Mouse (Mus musculus): ENCODE measurements at regions not wholly inside any gene's neighbourhood (a gene's known extent, or its start where the extent isn't known, plus 50 kb on each side); places are given as distances from the start of the nearest gene placed in this dataset.

DNA sequence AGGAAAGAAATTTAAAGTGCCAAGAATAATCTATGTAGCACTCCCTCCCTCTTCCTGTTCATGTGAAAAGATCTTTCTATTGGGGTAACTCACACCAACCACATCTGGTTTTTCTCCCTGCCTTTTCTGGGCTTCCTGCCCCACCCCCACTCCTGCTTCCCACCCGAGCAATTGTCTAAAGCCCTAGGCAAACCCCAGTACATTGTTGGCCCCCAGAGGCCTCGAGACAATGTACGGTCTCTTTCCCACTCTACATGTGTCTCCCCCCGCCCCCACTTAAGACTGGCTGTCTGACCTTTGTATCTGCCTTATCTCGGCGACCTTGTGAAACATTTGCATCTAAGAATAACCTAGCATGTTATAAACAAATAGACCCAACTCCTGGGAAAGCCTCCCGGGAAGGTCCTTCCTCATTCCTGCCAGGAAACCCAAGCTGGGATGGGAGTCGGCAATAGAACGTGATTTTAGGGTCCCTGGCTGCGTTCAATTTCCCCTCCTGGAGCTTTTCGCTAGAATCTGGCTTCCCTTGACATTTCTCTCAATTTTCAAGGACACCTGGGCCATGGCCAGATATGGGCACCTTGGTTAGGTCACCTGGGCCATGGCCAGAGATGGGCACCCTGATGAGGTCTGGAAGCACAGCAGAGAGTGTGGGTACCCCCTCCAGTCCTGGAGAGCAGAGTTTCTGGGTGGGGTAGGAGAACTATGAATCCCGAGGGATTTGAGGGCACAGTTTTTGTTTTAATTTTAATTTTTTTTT lies 97.9 kb upstream of the Map4k3 start:
- Histone ChIP-seq H3K9ac (no peak overlapping the region), H3K4me3 (no peak overlapping the region), H3K27ac (peak overlapping the region; percentile 93), H3K4me1 (peaks cover 32% of the 10 kb centered on the region), H3K9me3 (no peaks in the 10 kb centered on the region), H3K36me3 (no peaks in the 10 kb centered on the region), H3K4me2 (peak overlapping the region; percentile 33), H3K27me3 (no peaks in the 10 kb centered on the region)
- peak; percentile 72 for ATAC-seq (ENCODE audit: borderline replicate concordance, extremely low read depth, low FRiP score, low TSS enrichment)
- 16% methylated on average over 12 of the region's 12 CpGs for whole genome bisulfite sequencing

DNA sequence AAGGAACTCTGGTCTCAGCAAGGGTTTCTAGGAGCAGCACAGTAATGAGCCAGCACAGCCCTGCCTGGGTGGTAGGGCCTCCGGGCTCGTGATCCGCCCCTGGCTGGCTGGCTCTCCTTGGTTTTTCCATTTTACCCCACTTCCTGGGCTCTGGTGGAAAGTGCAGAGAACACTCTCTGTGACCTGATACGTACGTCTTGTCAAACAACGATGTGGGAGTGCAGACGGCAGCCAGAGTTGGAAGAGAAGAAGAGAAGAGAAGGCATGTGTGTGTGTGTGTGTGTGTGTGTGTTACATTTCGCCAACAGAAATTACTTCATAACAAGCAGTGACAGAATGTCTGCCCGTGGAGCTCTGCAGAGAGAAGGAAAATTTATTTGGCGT lies 97.2 kb upstream of the Map4k3 start:
- H3K4me3 ChIP-seq, result no peak overlapping the region
- no peaks in the 10 kb centered on the region for H3K9me3 ChIP-seq
- no peaks in the 10 kb centered on the region for H3K27me3 ChIP-seq
- peak; percentile 92 for ATAC-seq (ENCODE audit: borderline replicate concordance, extremely low read depth, low FRiP score, low TSS enrichment)
- no peak overlapping the region for H3K9ac ChIP-seq
- H3K4me1 ChIP-seq, result peaks cover 34% of the 10 kb centered on the region
- no peaks in the 10 kb centered on the region for H3K36me3 ChIP-seq
- peak overlapping the region; percentile 33; the same call in 1 of the 2 replicates for H3K4me2 ChIP-seq
- peak overlapping the region; percentile 93 for H3K27ac ChIP-seq
- WGBS, result 13% methylated on average over 10 of the region's 10 CpGs

DNA sequence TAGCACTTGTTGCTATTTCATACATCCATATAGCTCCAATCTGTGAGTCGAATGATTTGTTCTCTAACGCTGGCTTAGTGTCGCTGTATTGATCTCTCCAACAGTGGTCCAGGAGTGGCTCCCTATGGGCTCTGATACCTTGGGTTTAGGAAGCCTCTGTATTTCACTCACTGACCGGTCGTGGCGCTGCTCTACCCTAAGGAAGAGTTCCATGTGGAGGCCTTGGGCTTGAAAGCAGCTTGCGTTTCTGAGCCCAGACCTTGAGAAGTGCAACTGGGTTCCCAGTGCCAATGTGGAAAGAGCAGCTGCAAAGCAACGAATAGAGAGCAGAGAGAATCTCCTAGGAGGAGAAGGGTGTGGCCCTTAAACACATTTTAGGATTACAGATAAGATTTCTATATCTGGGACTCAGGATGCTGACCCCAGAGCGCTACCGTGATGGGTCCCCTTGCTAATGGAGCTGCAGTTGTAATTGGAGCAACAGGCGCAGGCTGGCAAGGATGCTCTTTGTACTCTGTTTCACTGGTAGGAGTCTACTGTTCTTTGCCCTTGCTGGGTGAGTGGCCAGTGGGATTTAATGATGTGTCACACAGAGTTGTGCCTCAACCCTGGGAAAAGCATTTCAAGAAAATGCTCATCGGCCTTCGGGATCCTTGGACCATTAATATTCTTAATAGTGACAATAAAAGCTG lies 96.7 kb upstream of the Map4k3 start:
- no peak overlapping the region for H3K9ac ChIP-seq
- H3K9me3 ChIP-seq, result no peaks in the 10 kb centered on the region
- peak overlapping the region; percentile 93 for H3K27ac ChIP-seq
- H3K27me3 ChIP-seq, result no peaks in the 10 kb centered on the region
- no peak overlapping the region for H3K4me3 ChIP-seq
- WGBS, result 57% methylated on average over 13 of the region's 13 CpGs
- H3K4me2 ChIP-seq, result 0 out of 2 replicates have a peak overlapping the region, but pooled peaks have one; percentile 8
- H3K4me1 ChIP-seq, result peaks cover 34% of the 10 kb centered on the region
- no peaks in the 10 kb centered on the region for H3K36me3 ChIP-seq
- ATAC-seq (ENCODE audit: borderline replicate concordance, extremely low read depth, low FRiP score, low TSS enrichment), result peak; percentile 53; the same call in 1 of the 2 replicates

DNA sequence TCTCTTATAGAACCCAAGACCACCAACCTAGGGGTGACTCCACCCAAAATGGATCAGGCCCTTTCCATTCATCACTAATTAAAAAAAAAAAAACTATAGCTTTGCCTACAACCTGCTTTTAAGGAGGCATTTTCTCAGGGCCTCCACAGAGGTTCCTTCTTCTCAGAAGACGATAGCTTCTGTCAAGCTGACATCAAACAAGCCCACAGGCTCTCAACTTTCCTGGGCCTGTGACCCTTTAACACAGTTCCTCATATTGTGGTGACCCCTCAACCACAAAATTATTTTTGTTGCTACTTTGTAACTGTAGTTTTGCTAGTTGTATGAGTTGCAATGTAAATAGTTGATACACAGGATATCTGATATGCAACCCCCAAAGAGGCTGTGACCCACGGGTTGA lies 96.0 kb upstream of the Map4k3 start:
- no peak overlapping the region for H3K4me3 ChIP-seq
- no peaks in the 10 kb centered on the region for H3K9me3 ChIP-seq
- ATAC-seq (ENCODE audit: borderline replicate concordance, extremely low read depth, low FRiP score, low TSS enrichment), result no peak
- peak overlapping the region; percentile 93 for H3K27ac ChIP-seq
- 74% methylated on average over 2 of the region's 2 CpGs for WGBS
- H3K36me3 ChIP-seq, result no peaks in the 10 kb centered on the region
- H3K27me3 ChIP-seq, result no peaks in the 10 kb centered on the region
- no peak overlapping the region for H3K9ac ChIP-seq
- H3K4me1 ChIP-seq, result peaks cover 34% of the 10 kb centered on the region
- no peak overlapping the region for H3K4me2 ChIP-seq

DNA sequence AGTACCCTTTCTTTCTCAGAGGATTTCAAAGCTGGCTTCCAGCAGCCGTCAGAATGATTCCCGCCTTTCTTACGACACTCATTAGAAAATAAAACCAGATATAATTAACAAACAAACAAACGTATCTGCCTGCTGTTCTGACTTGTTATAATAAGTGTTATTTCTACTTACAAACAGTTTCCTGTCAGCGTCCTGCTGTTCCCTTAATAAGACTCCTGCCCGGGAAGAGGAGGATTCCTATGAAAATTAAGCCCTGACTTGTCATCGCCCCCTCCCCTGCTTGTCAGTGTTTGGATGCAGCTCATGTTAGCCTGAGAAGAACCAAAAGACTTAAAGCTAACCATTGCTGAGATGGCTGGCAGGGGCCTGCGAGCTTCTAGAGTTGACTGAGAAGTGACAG lies 92.6 kb upstream of the Map4k3 start:
- H3K4me2 ChIP-seq, result no peak overlapping the region
- peaks cover 33% of the 10 kb centered on the region for H3K4me1 ChIP-seq
- no peak overlapping the region for H3K4me3 ChIP-seq
- 38% methylated on average over 8 of the region's 8 CpGs for WGBS
- H3K9me3 ChIP-seq, result no peaks in the 10 kb centered on the region
- no peak for ATAC-seq (ENCODE audit: borderline replicate concordance, extremely low read depth, low FRiP score, low TSS enrichment)
- no peak overlapping the region for H3K9ac ChIP-seq
- H3K36me3 ChIP-seq, result no peaks in the 10 kb centered on the region
- no peak overlapping the region for H3K27ac ChIP-seq
- H3K27me3 ChIP-seq, result no peaks in the 10 kb centered on the region

DNA sequence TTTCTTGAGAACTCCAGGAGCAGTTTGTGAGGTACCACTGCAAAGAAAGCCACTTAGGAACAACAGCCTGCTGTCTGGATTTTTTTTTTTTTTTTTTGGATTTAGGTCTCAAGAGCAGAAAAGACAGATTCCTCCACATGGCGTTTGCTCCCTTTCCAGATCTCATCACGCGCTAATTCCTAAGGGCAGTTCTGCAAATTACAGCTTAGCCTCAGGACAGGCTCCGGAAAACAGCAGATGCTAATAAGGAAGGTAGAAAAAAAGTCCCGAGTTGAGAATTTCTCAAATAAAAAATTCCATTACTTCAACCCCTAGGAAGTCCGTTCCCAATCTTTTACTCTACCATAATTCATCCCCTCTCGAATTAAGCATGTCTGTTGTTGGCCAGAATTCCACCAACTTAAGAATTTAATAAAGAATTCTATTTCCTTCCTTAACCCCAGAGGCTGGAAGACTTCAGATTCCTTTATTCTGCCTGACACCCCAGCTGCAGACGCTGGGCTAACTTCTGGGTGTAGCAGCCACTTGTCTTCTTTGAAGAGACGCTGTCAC lies 90.3 kb upstream of the Map4k3 start:
- 0 out of 2 replicates have a peak overlapping the region, but pooled peaks have one; percentile 13 for H3K27ac ChIP-seq
- H3K4me3 ChIP-seq, result no peak overlapping the region
- H3K4me1 ChIP-seq, result peaks cover 16% of the 10 kb centered on the region; the same call in 1 of the 2 replicates
- WGBS, result 42% methylated on average over 9 of the region's 9 CpGs
- no peaks in the 10 kb centered on the region for H3K9me3 ChIP-seq
- no peaks in the 10 kb centered on the region for H3K36me3 ChIP-seq
- H3K9ac ChIP-seq, result no peak overlapping the region
- no peak overlapping the region for H3K4me2 ChIP-seq
- H3K27me3 ChIP-seq, result no peaks in the 10 kb centered on the region
- no peak for ATAC-seq (ENCODE audit: borderline replicate concordance, extremely low read depth, low FRiP score, low TSS enrichment)

DNA sequence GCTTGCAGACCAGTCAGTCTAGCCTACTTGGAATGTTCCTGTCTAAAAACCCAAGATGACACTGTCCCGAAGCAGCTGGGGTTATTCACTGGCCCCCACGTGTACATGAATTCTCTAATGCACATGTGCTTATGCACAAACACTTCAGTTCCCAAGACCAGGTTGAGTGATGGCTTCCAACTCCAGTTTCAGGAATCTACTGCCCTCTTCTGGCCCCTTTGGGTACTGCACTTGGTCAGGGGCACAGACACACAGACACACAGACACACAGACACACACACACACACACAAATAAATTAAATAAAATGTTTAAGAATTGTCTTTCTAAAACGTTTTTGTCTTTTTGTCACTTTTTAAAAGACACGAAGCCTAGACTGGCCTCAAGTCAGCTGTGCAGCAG lies 87.5 kb upstream of the Map4k3 start:
- no peak overlapping the region for H3K4me2 ChIP-seq
- no peaks in the 10 kb centered on the region for H3K36me3 ChIP-seq
- no peak for ATAC-seq (ENCODE audit: borderline replicate concordance, extremely low read depth, low FRiP score, low TSS enrichment)
- WGBS, result 67% methylated on average over 4 of the region's 4 CpGs
- H3K27ac ChIP-seq, result no peak overlapping the region
- no peak overlapping the region for H3K9ac ChIP-seq
- peaks cover 10% of the 10 kb centered on the region; the same call in 1 of the 2 replicates for H3K4me1 ChIP-seq
- no peaks in the 10 kb centered on the region for H3K27me3 ChIP-seq
- no peaks in the 10 kb centered on the region for H3K9me3 ChIP-seq
- no peak overlapping the region for H3K4me3 ChIP-seq

DNA sequence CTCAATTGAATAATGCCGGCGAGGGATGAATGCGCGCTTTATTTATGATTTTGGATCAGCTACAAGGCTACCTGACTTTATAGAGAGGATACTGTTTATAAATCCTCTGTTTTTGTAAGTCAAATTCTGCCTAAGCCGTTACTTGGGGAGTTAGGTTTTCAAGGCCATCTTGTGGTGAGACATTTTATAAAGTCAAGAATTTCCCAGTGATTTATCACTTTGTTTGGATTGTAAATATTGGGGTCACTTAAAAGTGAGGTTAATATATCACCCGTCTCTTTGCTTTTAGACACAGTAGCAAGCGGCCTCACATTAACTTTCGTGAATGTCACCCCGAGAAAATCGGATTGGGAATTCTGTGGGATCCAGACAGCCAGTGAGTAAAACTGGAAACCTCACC lies 84.9 kb upstream of the Map4k3 start:
- ATAC-seq (ENCODE audit: borderline replicate concordance, extremely low read depth, low FRiP score, low TSS enrichment), result no peak
- H3K36me3 ChIP-seq, result no peaks in the 10 kb centered on the region
- no peak overlapping the region for H3K4me2 ChIP-seq
- H3K9me3 ChIP-seq, result no peaks in the 10 kb centered on the region
- no peak overlapping the region for H3K27ac ChIP-seq
- H3K9ac ChIP-seq, result no peak overlapping the region
- no peaks in the 10 kb centered on the region for H3K27me3 ChIP-seq
- WGBS, result 64% methylated on average over 10 of the region's 10 CpGs
- peaks cover 5% of the 10 kb centered on the region for H3K4me1 ChIP-seq
- no peak overlapping the region for H3K4me3 ChIP-seq

DNA sequence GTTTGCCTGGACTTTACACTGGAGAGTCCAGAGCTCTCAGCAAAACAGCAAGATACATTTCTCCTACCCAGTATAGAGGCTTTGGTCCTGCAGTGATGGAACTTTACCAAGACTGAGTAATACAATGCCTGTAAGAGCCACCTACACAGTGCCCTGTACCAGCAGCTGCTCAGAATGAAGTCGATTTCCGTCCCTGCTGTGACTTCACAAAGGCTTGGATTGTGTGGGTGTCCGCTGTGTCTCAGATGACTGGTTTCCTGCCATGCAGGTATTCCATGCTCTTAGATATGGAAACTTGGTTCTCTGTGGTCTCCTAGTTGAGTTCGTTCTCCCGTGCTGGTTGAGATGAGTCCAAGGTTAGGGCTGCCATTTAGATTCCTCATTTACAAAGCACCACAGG lies 81.0 kb upstream of the Map4k3 start:
- no peak overlapping the region for H3K9ac ChIP-seq
- H3K9me3 ChIP-seq, result no peaks in the 10 kb centered on the region
- H3K36me3 ChIP-seq, result no peaks in the 10 kb centered on the region
- no peaks in the 10 kb centered on the region for H3K27me3 ChIP-seq
- H3K27ac ChIP-seq, result no peak overlapping the region
- peaks cover 13% of the 10 kb centered on the region for H3K4me1 ChIP-seq
- no peak for ATAC-seq (ENCODE audit: borderline replicate concordance, extremely low read depth, low FRiP score, low TSS enrichment)
- 84% methylated on average over 5 of the region's 5 CpGs for WGBS
- no peak overlapping the region for H3K4me3 ChIP-seq
- no peak overlapping the region for H3K4me2 ChIP-seq

DNA sequence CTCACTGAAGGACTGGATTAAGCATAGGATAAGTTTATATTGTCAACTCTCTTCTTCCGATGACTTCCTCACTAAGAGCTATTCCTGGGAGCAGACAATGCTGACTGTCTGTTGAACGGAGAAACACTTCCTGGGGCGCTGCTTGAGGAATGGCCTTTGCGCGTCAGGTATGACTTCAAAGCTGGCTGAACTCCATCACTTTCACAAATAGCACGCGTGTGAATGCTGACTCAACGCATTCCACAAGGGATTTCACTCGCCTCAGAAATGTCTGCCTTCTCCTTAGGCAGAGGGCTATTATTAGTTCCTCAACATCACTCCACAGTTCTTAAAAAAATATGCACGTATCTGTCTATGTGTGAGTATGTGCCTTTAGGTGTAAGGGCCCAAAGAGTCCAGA lies 79.8 kb upstream of the Map4k3 start:
- Histone ChIP-seq H3K36me3 (no peaks in the 10 kb centered on the region), H3K4me2 (no peak overlapping the region), H3K4me3 (no peak overlapping the region), H3K27ac (no peak overlapping the region), H3K4me1 (peaks cover 19% of the 10 kb centered on the region), H3K9ac (no peak overlapping the region), H3K27me3 (no peaks in the 10 kb centered on the region), H3K9me3 (no peaks in the 10 kb centered on the region)
- no peak for ATAC-seq (ENCODE audit: borderline replicate concordance, extremely low read depth, low FRiP score, low TSS enrichment)
- WGBS, result 30% methylated on average over 10 of the region's 10 CpGs

DNA sequence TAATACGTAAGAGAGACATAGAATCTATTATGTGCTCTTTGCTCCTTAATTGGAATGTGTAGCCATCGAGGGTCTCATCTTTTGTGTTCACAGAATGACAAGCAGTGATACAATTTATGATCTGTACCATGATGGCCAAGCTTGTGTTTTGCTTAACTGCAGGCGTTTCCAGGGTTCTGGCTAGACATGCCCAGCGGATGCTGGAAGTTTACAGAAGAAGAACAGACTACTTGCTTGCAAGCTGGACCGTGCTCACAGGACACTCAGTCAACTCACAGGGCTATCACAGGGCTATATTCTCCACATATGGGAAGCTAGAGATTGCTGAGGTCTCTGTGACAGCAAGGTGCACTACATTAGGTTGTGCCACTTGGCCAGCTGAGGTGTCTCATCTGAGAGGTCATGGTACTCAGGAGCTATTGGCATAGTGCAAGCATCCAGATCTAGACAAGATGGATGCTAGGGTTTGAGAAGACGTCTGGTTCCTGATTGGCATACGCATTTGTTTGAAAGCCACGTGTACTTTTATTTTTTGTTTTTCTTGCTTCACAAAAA lies 75.2 kb upstream of the Map4k3 start:
- 43% methylated on average over 8 of the region's 8 CpGs for WGBS
- Histone ChIP-seq H3K9ac (no peak overlapping the region), H3K27me3 (no peaks in the 10 kb centered on the region), H3K4me1 (peaks cover 44% of the 10 kb centered on the region), H3K27ac (peak overlapping the region; percentile 95), H3K4me2 (no peak overlapping the region), H3K36me3 (no peaks in the 10 kb centered on the region), H3K4me3 (no peak overlapping the region), H3K9me3 (no peaks in the 10 kb centered on the region)
- peak; percentile 76 for ATAC-seq (ENCODE audit: borderline replicate concordance, extremely low read depth, low FRiP score, low TSS enrichment)

DNA sequence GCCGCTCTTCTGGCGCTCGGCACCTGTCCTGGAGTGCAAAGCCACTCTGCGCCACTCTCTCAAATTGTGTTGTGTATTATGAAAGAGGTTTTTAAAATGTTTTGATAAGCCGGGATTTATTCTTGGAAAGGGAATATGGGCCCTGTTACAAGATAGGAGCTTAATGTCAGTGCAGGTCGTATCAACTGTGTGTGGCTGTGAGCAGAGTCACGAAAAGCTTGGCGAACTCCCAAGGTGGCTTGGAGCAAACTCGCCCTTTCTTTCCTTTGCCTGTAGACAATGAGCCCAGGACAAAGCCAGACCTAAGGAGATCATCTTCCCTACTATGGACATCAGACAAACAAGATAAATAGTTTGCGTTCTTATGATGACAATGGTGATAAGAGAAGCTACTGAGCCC lies 74.3 kb upstream of the Map4k3 start:
- peak overlapping the region; percentile 95 for H3K27ac ChIP-seq
- no peaks in the 10 kb centered on the region for H3K9me3 ChIP-seq
- no peaks in the 10 kb centered on the region for H3K36me3 ChIP-seq
- H3K4me3 ChIP-seq, result no peak overlapping the region
- peak overlapping the region; percentile 44 for H3K4me2 ChIP-seq
- ATAC-seq (ENCODE audit: borderline replicate concordance, extremely low read depth, low FRiP score, low TSS enrichment), result peak; percentile 23
- WGBS, result 16% methylated on average over 10 of the region's 10 CpGs
- peaks cover 37% of the 10 kb centered on the region for H3K4me1 ChIP-seq
- H3K27me3 ChIP-seq, result no peaks in the 10 kb centered on the region
- no peak overlapping the region; the same call in 1 of the 2 replicates for H3K9ac ChIP-seq

All from lung, embryonic 15.5 days (tissue).